Mouse (Mus musculus): Measurements from ENCODE around the gene Slc25a51.

- TF ChIP-seq CTCF (IDR thresholded peaks at IDR 0.05; ENCODE audit: low read depth) (0 out of 2 replicates have a peak, but pooled peaks have one; percentile 8), EP300 (IDR thresholded peaks at IDR 0.05; ENCODE audit: low read depth) (no peak)
Observed at GRCm38 (mm10) chr4:45409270-45409669, 704 bp upstream of the Slc25a51 start.
